Comparison of ENCODE assay signal across 12 mouse cellular contexts in the genomic region with DNA sequence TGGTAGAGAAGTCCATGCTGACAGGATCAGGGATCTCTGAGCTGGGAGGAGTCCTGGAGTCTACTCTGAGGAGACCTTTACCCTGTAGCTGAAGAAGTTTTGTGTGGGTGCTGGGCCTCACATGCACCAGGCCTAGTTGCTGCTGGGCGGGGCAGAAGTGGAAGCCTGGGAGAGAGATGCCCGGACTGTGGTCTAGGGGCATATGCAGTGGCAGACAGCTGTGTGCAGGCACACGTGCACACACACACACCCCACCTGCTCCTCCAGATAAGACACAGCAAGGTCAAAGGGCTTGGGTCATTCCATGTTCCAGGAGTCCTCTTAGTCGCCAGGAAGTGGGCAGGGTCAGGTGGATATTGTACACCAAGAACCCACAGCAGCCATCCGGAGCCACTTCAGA. TPM values are rescaled to one million over a fixed set of nuclear protein-coding genes. Genes with fewer than 3 reads are reported as not detected.
DNase-seq lines count a peak whose midpoint lies in the region; ATAC-seq and TF ChIP-seq lines count a peak whose summit lies in the region.
"Had no signal": no experiment of that assay in that cellular context is flagged by ENCODE, and none has a peak within 500 bp of the region (broad histone marks: within the 10 kb centered on the region; RNA-seq: fewer than 3 reads in every experiment).

No protein-coding gene starts in this region.

- peak; percentile 49 for ATAC-seq in intestine, embryonic 14.5 days (replicated peaks; ENCODE audit: low FRiP score, low TSS enrichment, low read depth)
- ATAC-seq in liver, postnatal 0 days = peak; percentile 2; the same call in 1 of the 2 replicates
- ATAC-seq in erythroblast, adult 5-6 weeks (replicated peaks; ENCODE audit: low FRiP score, poor library complexity, severe bottlenecking) = no peak
- ATAC-seq: hindbrain, postnatal 0 days had no signal

- H3K4me3 ChIP-seq in intestine, embryonic 14.5 days (ENCODE audit: low read depth, low read length) = no peak overlapping the region
- no peak overlapping the region for H3K4me3 ChIP-seq in liver, postnatal 0 days (ENCODE audit: low read depth, low read length)

- TF ChIP-seq EP300 in liver, postnatal 0 days (IDR thresholded peaks at IDR 0.05; ENCODE audit: low read depth) = no peak

- no peaks in the 10 kb centered on the region for H3K9me3 ChIP-seq in intestine, embryonic 14.5 days (ENCODE audit: control insufficient read depth, low read length)
- H3K9me3 ChIP-seq in liver, postnatal 0 days (ENCODE audit: low read length) = no peaks in the 10 kb centered on the region

- H3K4me1 ChIP-seq in intestine, embryonic 14.5 days (replicated peaks; ENCODE audit: control insufficient read depth, insufficient read depth, low read length) = 0 out of 2 replicates have a peak, but pooled peaks cover 3% of the 10 kb centered on the region
- peaks cover 12% of the 10 kb centered on the region for H3K4me1 ChIP-seq in liver, postnatal 0 days (ENCODE audit: insufficient read depth)

- no peak overlapping the region for H3K9ac ChIP-seq in intestine, embryonic 14.5 days (ENCODE audit: low read length)
- H3K9ac ChIP-seq in liver, postnatal 0 days (replicated peaks) = no peak overlapping the region; the same call in 1 of the 2 replicates

- intact Hi-C loops in heart, postnatal 14 days (cut with DNase I) = no loop called here

- TF ChIP-seq CTCF in liver, postnatal 0 days (IDR thresholded peaks at IDR 0.05; ENCODE audit: low read depth) = no peak

- no peaks in the 10 kb centered on the region for H3K27me3 ChIP-seq in intestine, embryonic 14.5 days (replicated peaks; ENCODE audit: control insufficient read depth, insufficient read depth, low read length)
- H3K27me3 ChIP-seq in liver, postnatal 0 days (ENCODE audit: insufficient read depth, low read length) = no peaks in the 10 kb centered on the region

- no peak overlapping the region for H3K4me2 ChIP-seq in intestine, embryonic 14.5 days (ENCODE audit: low read length)
- H3K4me2 ChIP-seq in liver, postnatal 0 days (ENCODE audit: low read depth, low read length) = no peak overlapping the region

- H3K27ac ChIP-seq in intestine, embryonic 14.5 days (ENCODE audit: low read depth) = no peak overlapping the region
- H3K27ac ChIP-seq in liver, postnatal 0 days (ENCODE audit: low read depth) = peak overlapping the region; percentile 72
- H3K27ac ChIP-seq: hindbrain, postnatal 0 days; macrophage had no signal

- no peaks in the 10 kb centered on the region for H3K36me3 ChIP-seq in intestine, embryonic 14.5 days (ENCODE audit: control insufficient read depth, insufficient read depth, low read length)
- no peaks in the 10 kb centered on the region for H3K36me3 ChIP-seq in liver, postnatal 0 days (replicated peaks; ENCODE audit: insufficient read depth, low read length)

- 61% methylated on average over 5 of the region's 5 CpGs for WGBS in intestine, embryonic 14.5 days
- 46% methylated on average over 5 of the region's 5 CpGs for WGBS in liver, postnatal 0 days (ENCODE audit: insufficient replicate concordance)

- peak; percentile 96 for DNase-seq in heart, adult 11 months
- DNase-seq in heart, postnatal 14 days = no peak
- DNase-seq in 416B (ENCODE audit: low read depth) = peak; percentile 94
- no peak for DNase-seq in intestine, embryonic 14.5 days (ENCODE audit: low spot score)
- no peak for DNase-seq in liver, postnatal 0 days
- no peak for DNase-seq in right cerebral cortex, postnatal 25 days
- no peak for DNase-seq in urinary bladder, adult 18-20 months (ENCODE audit: low spot score in 2 of 2)
- DNase-seq: cerebellum, adult 9-11 months; right cerebral cortex, postnatal 4 days had no signal

RNA-seq across cellular contexts. Expression of gene Trib3, which starts 15.8 kb away (rescaled TPM):
- total RNA-seq in heart, postnatal 14 days (2021) = 1 to 10 TPM; 3.2 to 3.4 TPM
- polyA plus RNA-seq in intestine, embryonic 14.5 days (2014; fragmentation: Nextera tagmentation; extraction: Ambion mirVana) = 1.8 and 2.8 TPM in 2 replicates
- 4.1 and 5.5 TPM in 2 replicates for polyA plus RNA-seq in liver, postnatal 0 days (2015; fragmentation: Nextera tagmentation; extraction: Ambion mirVana)
- total RNA-seq in erythroblast, adult 5-6 weeks (2015; ENCODE audit: low replicate concordance) = 1.0 TPM in 1 of 2 replicates, not detected in the other
- 0.26 and 0.98 TPM in 2 replicates for total RNA-seq in erythroblast, adult 5-6 weeks (2017; ENCODE audit: low replicate concordance)

RNA-seq across cellular contexts. Expression of gene Nrsn2, which starts 16.8 kb away (rescaled TPM):
- not detected for total RNA-seq in heart, postnatal 14 days (2021)
- polyA plus RNA-seq in intestine, embryonic 14.5 days (2014; fragmentation: Nextera tagmentation; extraction: Ambion mirVana) = 3.9 and 4.5 TPM in 2 replicates
- polyA plus RNA-seq in liver, postnatal 0 days (2015; fragmentation: Nextera tagmentation; extraction: Ambion mirVana) = not detected in 2 replicates
- not detected in 2 replicates for total RNA-seq in erythroblast, adult 5-6 weeks (2015; ENCODE audit: low replicate concordance)
- not detected in 2 replicates for total RNA-seq in erythroblast, adult 5-6 weeks (2017; ENCODE audit: low replicate concordance)
- polyA plus RNA-seq: macrophage had no signal

RNA-seq across cellular contexts. Expression of gene Rbck1, which starts 27.2 kb away (rescaled TPM):
- total RNA-seq in heart, postnatal 14 days (2021) = 10 to 100 TPM; 69.1 to 71.2 TPM
- 89.8 and 93.8 TPM in 2 replicates for polyA plus RNA-seq in intestine, embryonic 14.5 days (2014; fragmentation: Nextera tagmentation; extraction: Ambion mirVana)
- 30.2 and 31.0 TPM in 2 replicates for polyA plus RNA-seq in liver, postnatal 0 days (2015; fragmentation: Nextera tagmentation; extraction: Ambion mirVana)
- total RNA-seq in erythroblast, adult 5-6 weeks (2015; ENCODE audit: low replicate concordance) = 28.2 TPM in 2 replicates
- 16.6 and 25.1 TPM in 2 replicates for total RNA-seq in erythroblast, adult 5-6 weeks (2017; ENCODE audit: low replicate concordance)

RNA-seq across cellular contexts. Expression of gene Sox12, which starts 38.2 kb away (rescaled TPM):
- 10 to 100 TPM; 14.4 to 15.5 TPM for total RNA-seq in heart, postnatal 14 days (2021)
- 12.1 and 13.2 TPM in 2 replicates for polyA plus RNA-seq in intestine, embryonic 14.5 days (2014; fragmentation: Nextera tagmentation; extraction: Ambion mirVana)
- polyA plus RNA-seq in liver, postnatal 0 days (2015; fragmentation: Nextera tagmentation; extraction: Ambion mirVana) = 1.2 and 1.3 TPM in 2 replicates
- 2.3 and 2.5 TPM in 2 replicates for total RNA-seq in erythroblast, adult 5-6 weeks (2015; ENCODE audit: low replicate concordance)
- total RNA-seq in erythroblast, adult 5-6 weeks (2017; ENCODE audit: low replicate concordance) = 0.42 and 1.2 TPM in 2 replicates

RNA-seq across cellular contexts. Expression of gene Zcchc3, which starts 55.2 kb away (rescaled TPM):
- total RNA-seq in heart, postnatal 14 days (2021) = 10 to 100 TPM; 12.0 TPM
- 38.2 and 39.1 TPM in 2 replicates for polyA plus RNA-seq in intestine, embryonic 14.5 days (2014; fragmentation: Nextera tagmentation; extraction: Ambion mirVana)
- polyA plus RNA-seq in liver, postnatal 0 days (2015; fragmentation: Nextera tagmentation; extraction: Ambion mirVana) = 6.4 and 7.4 TPM in 2 replicates
- 0.58 and 2.3 TPM in 2 replicates for total RNA-seq in erythroblast, adult 5-6 weeks (2015; ENCODE audit: low replicate concordance)
- 0.84 and 1.2 TPM in 2 replicates for total RNA-seq in erythroblast, adult 5-6 weeks (2017; ENCODE audit: low replicate concordance)

Comparison
In these comparisons a context has a peak if more than half of its experiments do, and no peak if none do; other contexts are left out.
1. DNase-seq: peak in heart, adult 11 months (single experiment) and 416B (single experiment); none in heart, postnatal 14 days (0 of 2), intestine, embryonic 14.5 days (single experiment), liver, postnatal 0 days (single experiment), right cerebral cortex, postnatal 25 days (single experiment) and urinary bladder, adult 18-20 months (0 of 2).